Mouse (Mus musculus) embryonic fibroblast, embryonic 13.5 days (primary cell): ENCODE data around the gene Ddn.

Experiments
- CTCF ChIP-seq: IDR thresholded peaks from 2 replicates; pipeline ENCODE4 v1.5.1; 2011; ENCODE audit warnings: mild to moderate bottlenecking, control low read depth, low read length, moderate library complexity, borderline replicate concordance; ENCODE audit not compliant: insufficient read depth
- POLR2A ChIP-seq: IDR thresholded peaks from 2 replicates; pipeline ENCODE4 v1.6.1; 2011; ENCODE audit warnings: low read depth, mild to moderate bottlenecking, control low read depth, low read length, moderate library complexity

DNA sequence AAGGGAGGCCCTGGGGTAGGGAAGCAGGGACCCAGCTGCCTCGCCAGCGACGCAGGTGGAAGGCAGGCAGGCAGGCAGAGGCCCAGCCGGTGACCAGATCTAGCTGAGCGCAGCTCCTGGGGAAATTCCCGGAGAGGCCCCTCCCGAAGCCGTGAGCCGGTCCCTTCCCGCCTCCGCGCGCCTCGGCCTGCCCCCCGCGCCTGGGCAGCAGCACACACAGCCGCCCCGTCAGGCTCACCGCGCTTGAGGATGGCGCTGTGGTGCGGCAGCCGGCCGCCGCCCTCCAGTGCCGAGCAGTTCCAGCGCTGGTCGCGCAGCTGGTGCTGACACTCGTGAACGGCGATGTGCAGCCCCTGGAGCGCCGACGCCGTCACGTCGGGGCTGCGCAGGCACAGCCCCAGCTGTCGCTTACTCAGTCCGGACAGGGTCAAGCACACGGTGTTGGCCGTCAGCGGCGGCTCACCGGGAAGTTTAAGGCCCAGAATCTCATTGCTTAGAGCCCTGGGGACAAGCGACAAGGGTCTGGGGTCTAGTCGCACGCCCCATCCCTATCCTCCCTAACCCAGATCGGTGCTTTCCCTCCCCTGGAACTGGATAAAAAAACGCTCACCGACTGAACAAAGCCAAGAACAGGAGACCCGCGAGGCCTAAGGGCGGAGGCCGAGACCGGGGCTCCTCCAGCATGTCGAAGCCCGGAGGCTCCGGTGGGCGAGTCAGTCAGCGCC, 32.8 kb downstream of the Ddn start:
- TF ChIP-seq CTCF (no peak), POLR2A (no peak)
